Mouse (Mus musculus) urinary bladder, postnatal 4 days (tissue): Measurements from ENCODE around the gene Cfdp1.
"Not testable (repeated sequence)": the region's sequence is repeated elsewhere in the genome, so short reads cannot be mapped to it uniquely, and the experiment has no call there.

ENCODE experiments used
- DNase-seq, 2 experiments: peaks; one replicate each; pipeline ENCODE4 v3.0.0; 2021 to 2022; ENCODE audit warnings: low spot score in 2 of 2

Cfdp1 gene

GRCm38 (mm10) chr8:111855977-111856376, 1.9 kb upstream of the Cfdp1 start:
- DNase-seq = no peak

- DNase-seq = not testable (repeated sequence)
Observed at GRCm38 (mm10) chr8:111853219-111853618, 872 bp downstream of the Cfdp1 start.

- no peak for DNase-seq
Observed at GRCm38 (mm10) chr8:111846746-111847145, 7.3 kb downstream of the Cfdp1 start.

- DNase-seq = no peak
Observed at GRCm38 (mm10) chr8:111835540-111835939, 18.6 kb downstream of the Cfdp1 start.

- no peak for DNase-seq
Observed at GRCm38 (mm10) chr8:111834011-111834410, 20.1 kb downstream of the Cfdp1 start.

GRCm38 (mm10) chr8:111832983-111833382, 21.1 kb downstream of the Cfdp1 start:
- no peak for DNase-seq

GRCm38 (mm10) chr8:111831996-111832395, 22.1 kb downstream of the Cfdp1 start:
- DNase-seq = no peak

GRCm38 (mm10) chr8:111828595-111828994, 25.5 kb downstream of the Cfdp1 start:
- DNase-seq = no peak

- DNase-seq = no peak
Observed at GRCm38 (mm10) chr8:111825219-111825618, 28.9 kb downstream of the Cfdp1 start.

- no peak for DNase-seq
Observed at GRCm38 (mm10) chr8:111824334-111824733, 29.8 kb downstream of the Cfdp1 start.

GRCm38 (mm10) chr8:111821199-111821598, 32.9 kb downstream of the Cfdp1 start:
- no peak for DNase-seq

- DNase-seq = no peak
Observed at GRCm38 (mm10) chr8:111820691-111821090, 33.4 kb downstream of the Cfdp1 start.

GRCm38 (mm10) chr8:111820018-111820417, 34.1 kb downstream of the Cfdp1 start:
- DNase-seq = no peak

GRCm38 (mm10) chr8:111818556-111818955, 35.5 kb downstream of the Cfdp1 start:
- DNase-seq = no peak

GRCm38 (mm10) chr8:111815078-111815477, 39.0 kb downstream of the Cfdp1 start:
- no peak for DNase-seq

- no peak for DNase-seq
Observed at GRCm38 (mm10) chr8:111813818-111814217, 40.3 kb downstream of the Cfdp1 start.

GRCm38 (mm10) chr8:111812835-111813234, 41.3 kb downstream of the Cfdp1 start:
- no peak for DNase-seq

GRCm38 (mm10) chr8:111810656-111811336, 43.3 kb downstream of the Cfdp1 start:
- DNase-seq = no peak

GRCm38 (mm10) chr8:111808891-111809622, 45.0 kb downstream of the Cfdp1 start:
- DNase-seq = no peak

- DNase-seq = no peak
Observed at GRCm38 (mm10) chr8:111808006-111808405, 46.1 kb downstream of the Cfdp1 start.

GRCm38 (mm10) chr8:111803362-111803761, 50.7 kb downstream of the Cfdp1 start:
- no peak for DNase-seq

GRCm38 (mm10) chr8:111802256-111802655, 51.8 kb downstream of the Cfdp1 start:
- no peak for DNase-seq

- no peak for DNase-seq
Observed at GRCm38 (mm10) chr8:111801456-111801855, 52.6 kb downstream of the Cfdp1 start.
